Mouse (Mus musculus) olfactory bulb, adult 2 months (tissue): ENCODE measurements at regions not wholly inside any gene's neighbourhood (a gene's known extent, or its start where the extent isn't known, plus 50 kb on each side); places are given as distances from the start of the nearest gene placed in this dataset.

Source experiments
- CTCF ChIP-seq: fragments of 200-500 bp; IDR thresholded peaks from 2 replicates; pipeline ENCODE4 v1.5.1; 2012; ENCODE audit warnings: low read depth, mild to moderate bottlenecking, low read length, moderate library complexity; ENCODE audit not compliant: insufficient read depth
- POLR2A ChIP-seq: fragments of 200-500 bp; IDR thresholded peaks from 2 replicates; pipeline ENCODE4 v1.6.1; 2012; ENCODE audit warnings: mild to moderate bottlenecking, low read depth, low read length, moderate library complexity; ENCODE audit not compliant: insufficient read depth

DNA sequence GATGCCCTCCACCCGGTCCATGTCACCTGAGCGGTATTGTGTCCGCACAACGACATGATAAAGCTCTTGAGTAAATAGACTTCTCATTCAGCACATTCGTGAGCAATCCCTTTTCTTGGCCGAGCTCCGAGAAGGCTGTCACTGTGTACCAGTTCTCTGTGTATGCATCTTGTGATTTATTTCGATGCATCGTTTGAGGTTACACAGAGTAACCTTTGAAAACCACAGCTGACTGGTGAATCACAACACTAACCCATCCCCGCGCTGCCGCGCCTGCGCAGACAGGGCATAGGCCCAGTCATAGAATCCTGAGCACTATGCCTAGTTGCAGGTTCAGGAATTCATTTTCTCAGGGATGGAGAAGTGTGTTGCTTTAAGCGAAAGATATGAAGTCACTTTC lies 201.4 kb downstream of the Med10 start:
- TF ChIP-seq CTCF = no peak
- TF ChIP-seq POLR2A = no peak
